22 mouse cellular contexts compared by ENCODE assay signal in genomic region chr10:4626996-4627395, GRCm38 (mm10). TPM values are rescaled to one million over a fixed set of nuclear protein-coding genes. Genes with fewer than 3 reads are reported as not detected.
DNase-seq lines count a peak whose midpoint lies in the region; ATAC-seq lines count a peak whose summit lies in the region.
"Had no signal": no experiment of that assay in that cellular context is flagged by ENCODE, and none has a peak within 500 bp of the region (broad histone marks: within the 10 kb centered on the region; RNA-seq: fewer than 3 reads in every experiment).

No protein-coding gene starts in this region.

- H3K27me3 ChIP-seq in heart, embryonic 14.5 days (ENCODE audit: control insufficient read depth, insufficient read depth, low read length): no peaks in the 10 kb centered on the region
- no peaks in the 10 kb centered on the region for H3K27me3 ChIP-seq in liver, embryonic 11.5 days (replicated peaks; ENCODE audit: control insufficient read depth, insufficient read depth, low read length)
- H3K27me3 ChIP-seq: embryonic facial prominence, embryonic 15.5 days; hindbrain, embryonic 15.5 days had no signal

- H3K4me2 ChIP-seq in heart, embryonic 14.5 days (ENCODE audit: low read length): peak overlapping the region; percentile 34
- H3K4me2 ChIP-seq in liver, embryonic 11.5 days: no peak overlapping the region
- H3K4me2 ChIP-seq: embryonic facial prominence, embryonic 15.5 days; hindbrain, embryonic 15.5 days had no signal

- intact Hi-C loops in heart, postnatal 25 days (cut with DNase I): no loop called here

- no peak overlapping the region for H3K27ac ChIP-seq in heart, embryonic 14.5 days (replicated peaks in 1 of 2; ENCODE audit: control insufficient read depth in 1 of 2, insufficient read depth in 1 of 2, low read depth in 2 of 2, low read length in 2 of 2)
- H3K27ac ChIP-seq in liver, embryonic 11.5 days (ENCODE audit: low read depth, low read length): no peak overlapping the region
- H3K27ac ChIP-seq: embryonic facial prominence, embryonic 15.5 days; forebrain, embryonic 10.5 days; hindbrain, embryonic 15.5 days had no signal

- no peak for DNase-seq in heart, postnatal 25 days (ENCODE audit: low spot score)
- DNase-seq in liver, embryonic 11.5 days (ENCODE audit: low spot score): no peak
- no peak for DNase-seq in liver
- DNase-seq in R1 (ENCODE audit: low read depth, low spot score): peak; percentile 39
- DNase-seq in adrenal gland, adult 2 months: no peak
- DNase-seq: adrenal gland, adult 8-10 months; adrenal gland, postnatal 36 days; cerebellum, adult 2 months; cerebellum, postnatal 10 days; embryo, embryonic 11 days; gastrocnemius, postnatal 36 days; heart, adult 11 months; heart, postnatal 36 days; kidney, adult 11 months had no signal

- H3K4me1 ChIP-seq in heart, embryonic 14.5 days (ENCODE audit: control insufficient read depth in 2 of 2, insufficient read depth in 2 of 2, low read length in 2 of 2): no peaks in the 10 kb centered on the region; a peak in 1 of 4 replicates
- no peaks in the 10 kb centered on the region for H3K4me1 ChIP-seq in liver, embryonic 11.5 days (replicated peaks; ENCODE audit: control insufficient read depth, insufficient read depth, low read length)
- H3K4me1 ChIP-seq: embryonic facial prominence, embryonic 15.5 days; forebrain, embryonic 10.5 days; hindbrain, embryonic 15.5 days had no signal

- H3K9me3 ChIP-seq in heart, embryonic 14.5 days (ENCODE audit: control insufficient read depth, low read length): no peaks in the 10 kb centered on the region
- no peaks in the 10 kb centered on the region for H3K9me3 ChIP-seq in liver, embryonic 11.5 days (ENCODE audit: control insufficient read depth, low read length)
- H3K9me3 ChIP-seq: embryonic facial prominence, embryonic 15.5 days; forebrain, embryonic 10.5 days; G1E; hindbrain, embryonic 15.5 days had no signal

- 84% methylated on average over 8 of the region's 8 CpGs for WGBS in heart, embryonic 14.5 days
- 80% methylated on average over 8 of the region's 8 CpGs for WGBS in liver, embryonic 11.5 days

- H3K36me3 ChIP-seq in heart, embryonic 14.5 days (ENCODE audit: control insufficient read depth, insufficient read depth, low read length): no peaks in the 10 kb centered on the region
- H3K36me3 ChIP-seq in liver, embryonic 11.5 days (ENCODE audit: control insufficient read depth, insufficient read depth, low read length): no peaks in the 10 kb centered on the region
- H3K36me3 ChIP-seq: embryonic facial prominence, embryonic 15.5 days; forebrain, embryonic 10.5 days; G1E; hindbrain, embryonic 15.5 days had no signal

- ATAC-seq in heart, embryonic 14.5 days (ENCODE audit: insufficient number of reproducible peaks, insufficient read depth, low FRiP score, low read depth): no peak
- ATAC-seq in liver, embryonic 11.5 days (replicated peaks; ENCODE audit: low FRiP score): 0 out of 2 replicates have a peak, but pooled peaks have one; percentile 31
- peak; percentile 62; the same call in 1 of the 2 replicates for ATAC-seq in megakaryocyte-erythroid progenitor cell, adult 5-6 weeks (replicated peaks; ENCODE audit: low FRiP score, low TSS enrichment, poor library complexity, severe bottlenecking)
- ATAC-seq: forebrain, embryonic 14.5 days had no signal

- H3K4me3 ChIP-seq in heart, embryonic 14.5 days (ENCODE audit: control insufficient read depth in 1 of 2, insufficient read depth in 1 of 2, low read depth in 1 of 2, low read length in 2 of 2): no peak overlapping the region
- no peak overlapping the region for H3K4me3 ChIP-seq in liver, embryonic 11.5 days (ENCODE audit: low read depth, low read length)
- H3K4me3 ChIP-seq: embryonic facial prominence, embryonic 15.5 days; erythroblast, embryonic 14.5 days; forebrain, embryonic 10.5 days; hindbrain, embryonic 15.5 days had no signal

- H3K9ac ChIP-seq in heart, embryonic 14.5 days (ENCODE audit: low read length): no peak overlapping the region
- H3K9ac ChIP-seq in liver, embryonic 11.5 days (ENCODE audit: low read depth, low read length): no peak overlapping the region
- H3K9ac ChIP-seq: embryonic facial prominence, embryonic 15.5 days; hindbrain, embryonic 15.5 days had no signal

RNA-seq across cellular contexts. Expression of gene Esr1, which starts 15.6 kb away (rescaled TPM):
- polyA plus RNA-seq in heart, embryonic 14.5 days (2014; fragmentation: Nextera tagmentation; extraction: Ambion mirVana): 0.62 and 0.93 TPM in 2 replicates
- total RNA-seq in heart, postnatal 25 days (2021): under 1 TPM; 0.67 to 0.99 TPM
- polyA plus RNA-seq in liver, embryonic 11.5 days (2014; fragmentation: Nextera tagmentation; extraction: Ambion mirVana): 0.05 and 0.14 TPM in 2 replicates
- total RNA-seq in megakaryocyte-erythroid progenitor cell, adult 5-6 weeks (2014; fragmentation: Nextera tagmentation): 0.40 and 2.9 TPM in 2 replicates
- total RNA-seq in megakaryocyte-erythroid progenitor cell, adult 5-6 weeks (2017): 0.65 and 0.89 TPM in 2 replicates
- 10 to 100 TPM; 17.3 to 31.9 TPM for total RNA-seq in adrenal gland, adult 2 months (2021)
- 15.3 and 22.1 TPM in 2 replicates for polyA plus RNA-seq in adrenal gland, adult 2 months (2012; rRNA removed)
- polyA plus RNA-seq: forebrain, embryonic 10.5 days; G1E had no signal

Comparison
In these comparisons a context has a peak if more than half of its experiments do, and no peak if none do; other contexts are left out.
1. RNA of gene Esr1, which starts 15.6 kb away (total RNA-seq): 17.3 to 31.9 TPM in adrenal gland, adult 2 months; 0.40 to 2.9 TPM in megakaryocyte-erythroid progenitor cell, adult 5-6 weeks and 0.67 to 0.99 TPM in heart, postnatal 25 days; every median in the first group is over 4 times any median in the second.